Mouse (Mus musculus) lung, adult 2 months (tissue): Measurements from ENCODE around the gene Gse1.

Source experiments
- CTCF ChIP-seq: fragments of 200-500 bp; IDR thresholded peaks from 2 replicates; pipeline ENCODE4 v1.5.1; 2011; ENCODE audit warnings: mild to moderate bottlenecking, low read length, control low read depth; ENCODE audit not compliant: insufficient read depth
- POLR2A ChIP-seq: fragments of 200-500 bp; IDR thresholded peaks from 2 replicates; pipeline ENCODE4 v1.6.1; 2011; ENCODE audit warnings: low read depth, mild to moderate bottlenecking, control low read depth, low read length, borderline replicate concordance; ENCODE audit errors: extremely low read depth

DNA sequence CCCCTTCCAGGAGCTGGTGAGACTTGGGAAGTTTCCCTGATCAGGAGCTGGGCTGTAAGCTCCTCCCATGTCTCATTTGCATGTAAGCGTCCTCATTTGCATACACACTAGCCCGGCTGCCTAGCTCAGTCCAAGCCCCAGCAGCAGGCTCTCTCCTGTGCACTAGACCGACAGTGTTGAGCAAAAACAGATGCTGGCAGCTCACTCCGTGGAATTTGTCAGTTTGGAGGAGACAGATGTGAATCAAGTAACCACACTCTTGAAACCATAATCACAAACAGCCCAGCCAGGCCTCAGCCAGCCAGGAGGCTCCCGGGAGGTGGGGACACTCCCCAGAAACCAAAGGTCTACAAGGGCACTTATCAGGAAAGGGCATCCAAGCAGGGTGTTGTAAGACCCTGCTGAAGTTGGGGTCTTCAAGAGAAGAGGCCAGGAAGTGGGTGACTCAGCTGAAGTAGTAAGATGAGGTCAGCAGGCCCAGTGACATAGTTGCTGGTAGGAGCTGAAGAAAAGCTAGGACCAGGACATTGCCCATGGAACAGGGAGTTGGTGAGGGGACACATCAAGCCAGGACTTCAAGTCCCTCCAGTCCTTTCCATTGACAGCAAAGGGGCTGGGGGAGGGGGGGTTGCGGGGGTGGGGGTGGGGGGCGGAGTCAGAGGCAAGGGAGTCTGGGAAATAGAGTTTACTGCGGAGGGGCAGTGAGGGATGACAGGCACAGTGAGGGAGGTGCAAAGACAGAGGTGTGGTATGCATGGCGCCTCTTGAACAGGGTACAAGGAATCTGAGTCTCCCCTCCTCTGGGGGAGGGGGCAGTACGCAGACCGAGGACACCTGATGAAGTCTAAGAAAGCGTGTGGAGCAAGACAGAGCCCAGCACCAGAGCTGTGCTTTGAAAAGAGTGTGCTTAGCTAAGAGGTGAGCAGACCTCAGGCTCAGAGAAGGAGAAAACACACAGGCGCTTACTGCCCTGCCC is 11.1 kb upstream of the Gse1 start:
- TF ChIP-seq POLR2A (no peak), CTCF (no peak)
